Mouse (Mus musculus): ENCODE results near the gene Vmn1r61. TPM values are rescaled to one million over a fixed set of nuclear protein-coding genes. Genes with fewer than 3 reads are reported as not detected.

Gene Vmn1r61
- not detected in 2 replicates for polyA plus RNA-seq (2015; fragmentation: Nextera tagmentation; extraction: Ambion mirVana)

- no peak for ATAC-seq (ENCODE audit: low read depth)
- Histone ChIP-seq H3K9ac (no peak within 1 kb of the TSS), H3K4me1 (replicated peaks) (no peaks in the 10 kb centered on the region), H3K27ac (replicated peaks) (no peak within 1 kb of the TSS), H3K9me3 (peaks cover 22% of the 10 kb centered on the region; the same call in 1 of the 2 replicates), H3K4me2 (no peak within 1 kb of the TSS), H3K27me3 (no peaks in the 10 kb centered on the region), H3K4me3 (no peak within 1 kb of the TSS), H3K36me3 (no peaks in the 10 kb centered on the region)
These were observed at the start of gene Vmn1r61 for GRCm38 (mm10) chr7:5613195-5613594. TSS of gene Vmn1r61 (minus strand) at chr7:5613295.

Other genes with a start within 250 kb of the Vmn1r61 start
- 0.03 TPM in 1 of 2 replicates, not detected in the other for gene Vmn1r58, start 199.9 kb downstream of the Vmn1r61 start, polyA plus RNA-seq (2015; fragmentation: Nextera tagmentation; extraction: Ambion mirVana)
- gene Vmn1r59, start 156.5 kb downstream of the Vmn1r61 start, polyA plus RNA-seq (2015; fragmentation: Nextera tagmentation; extraction: Ambion mirVana), result not detected in 2 replicates
- gene Vmn2r28, start 119.3 kb downstream of the Vmn1r61 start, polyA plus RNA-seq (2015; fragmentation: Nextera tagmentation; extraction: Ambion mirVana), result not detected in 2 replicates
- gene Vmn1r60, start 66.0 kb downstream of the Vmn1r61 start, polyA plus RNA-seq (2015; fragmentation: Nextera tagmentation; extraction: Ambion mirVana), result not detected in 2 replicates
- gene Vmn1r62, start 60.3 kb upstream of the Vmn1r61 start, polyA plus RNA-seq (2015; fragmentation: Nextera tagmentation; extraction: Ambion mirVana), result not detected in 2 replicates
- not detected in 2 replicates for gene Vmn1r63, start 192.2 kb upstream of the Vmn1r61 start, polyA plus RNA-seq (2015; fragmentation: Nextera tagmentation; extraction: Ambion mirVana)

All from neural tube, embryonic 13.5 days (tissue).